Mouse (Mus musculus) kidney, embryonic 16.5 days (tissue): Measurements from ENCODE around the gene Rock2. TPM values are rescaled to one million over a fixed set of nuclear protein-coding genes. Genes with fewer than 3 reads are reported as not detected.

Experiments used
- ATAC-seq: fragments of 200-750 bp; cut with Nextera tagmentation; 2 replicates; pipeline ENCODE4 v1.8.0; 2017; ENCODE audit warnings: moderate TSS enrichment; ENCODE audit not compliant: low FRiP score, low TSS enrichment
- H3K27ac ChIP-seq: fragments of 300-500 bp; sonication (generic); 2 replicates; pipeline ENCODE4 v1.5.1; 2014; ENCODE audit warnings: low read length
- H3K27me3 ChIP-seq: fragments of 300-500 bp; sonication (generic); 2 replicates; pipeline ENCODE4 v1.6.1; 2014; ENCODE audit warnings: low read length, control low read depth, mixed read lengths; ENCODE audit not compliant: insufficient read depth
- H3K36me3 ChIP-seq: fragments of 300-500 bp; sonication (generic); 2 replicates; pipeline ENCODE4 v1.6.1; 2014; ENCODE audit warnings: low read length, control low read depth, mixed read lengths; ENCODE audit not compliant: insufficient read depth
- H3K4me1 ChIP-seq: fragments of 300-500 bp; sonication (generic); 2 replicates; pipeline ENCODE4 v1.6.1; 2014; ENCODE audit warnings: low read length, control low read depth, mixed read lengths; ENCODE audit not compliant: insufficient read depth
- H3K4me2 ChIP-seq: fragments of 300-500 bp; sonication (generic); replicated peaks from 2 replicates; pipeline ENCODE4 v1.6.1; 2014; ENCODE audit warnings: low read depth, low read length
- H3K4me3 ChIP-seq: fragments of 300-500 bp; sonication (generic); 2 replicates; pipeline ENCODE4 v1.5.1; 2014; ENCODE audit warnings: mild to moderate bottlenecking, low read length
- H3K9ac ChIP-seq: fragments of 300-500 bp; sonication (generic); replicated peaks from 2 replicates; pipeline ENCODE4 v1.6.1; 2014; ENCODE audit warnings: low read length
- H3K9me3 ChIP-seq: fragments of 300-500 bp; sonication (generic); 2 replicates; pipeline ENCODE4 v1.6.1; 2016; ENCODE audit warnings: low read length, control low read depth
- WGBS: fragments of 180-500 bp; shearing (Covaris S2); extraction: QIAGEN DNeasy Blood & Tissue Kit; methylation state at CpG from one replicate; pipeline ENCODE4 v1.1.7; 2014; 5-methylcytosine and 5-hydroxymethylcytosine counted together
- polyA plus RNA-seq: library from polyadenylated mRNA; unstranded; fragments of >200 nt; fragmentation: Nextera tagmentation; extraction: Ambion mirVana; gene quantifications from 2 replicates; pipeline ENCODE4 v1.2.1, GENCODE M21; 2015

Rock2 gene
- polyA plus RNA-seq, 1 experiment from 2014 or later, result 10.6 TPM

- Histone ChIP-seq H3K9me3 (no peaks in the 10 kb centered on the region), H3K27me3 (no peaks in the 10 kb centered on the region), H3K27ac (no peak overlapping the region), H3K9ac (no peak overlapping the region), H3K36me3 (no peaks in the 10 kb centered on the region), H3K4me3 (no peak overlapping the region), H3K4me1 (no peaks in the 10 kb centered on the region), H3K4me2 (no peak overlapping the region)
- no peak for ATAC-seq
- WGBS, result 89% methylated on average over 3 of the region's 3 CpGs
Observed at GRCm38 (mm10) chr12:16912600-16912999, 17.9 kb downstream of the Rock2 start.

- no peaks in the 10 kb centered on the region for H3K4me1 ChIP-seq
- H3K4me2 ChIP-seq, result no peak overlapping the region
- no peaks in the 10 kb centered on the region for H3K9me3 ChIP-seq
- H3K36me3 ChIP-seq, result no peaks in the 10 kb centered on the region
- H3K27ac ChIP-seq, result no peak overlapping the region
- ATAC-seq, result no peak
- H3K27me3 ChIP-seq, result no peaks in the 10 kb centered on the region
- no peak overlapping the region for H3K4me3 ChIP-seq
- no peak overlapping the region for H3K9ac ChIP-seq
Observed at GRCm38 (mm10) chr12:16920186-16920860, 25.6 kb downstream of the Rock2 start.

- 84% methylated on average over 2 of the region's 2 CpGs for WGBS
- no peaks in the 10 kb centered on the region for H3K9me3 ChIP-seq
- H3K36me3 ChIP-seq, result peaks cover 10% of the 10 kb centered on the region; the same call in 1 of the 2 replicates
- no peaks in the 10 kb centered on the region for H3K27me3 ChIP-seq
- no peak overlapping the region for H3K4me3 ChIP-seq
- no peak overlapping the region for H3K4me2 ChIP-seq
- H3K4me1 ChIP-seq, result no peaks in the 10 kb centered on the region
- H3K9ac ChIP-seq, result no peak overlapping the region
- ATAC-seq, result no peak
- H3K27ac ChIP-seq, result no peak overlapping the region
Observed at GRCm38 (mm10) chr12:16927889-16928288, 33.2 kb downstream of the Rock2 start.

GRCm38 (mm10) chr12:16934423-16934822 lies 39.7 kb downstream of the Rock2 start:
- WGBS, result 58% methylated on average over 1 of the region's 1 CpGs
- H3K27ac ChIP-seq, result no peak overlapping the region

GRCm38 (mm10) chr12:16941976-16942375 lies 47.3 kb downstream of the Rock2 start:
- H3K4me3 ChIP-seq, result no peak overlapping the region
- no peak overlapping the region for H3K4me2 ChIP-seq
- peaks cover 8% of the 10 kb centered on the region for H3K36me3 ChIP-seq
- no peak for ATAC-seq
- H3K9me3 ChIP-seq, result no peaks in the 10 kb centered on the region
- no peaks in the 10 kb centered on the region for H3K4me1 ChIP-seq
- H3K9ac ChIP-seq, result no peak overlapping the region
- H3K27me3 ChIP-seq, result no peaks in the 10 kb centered on the region
- H3K27ac ChIP-seq, result no peak overlapping the region
- 95% methylated on average over 3 of the region's 3 CpGs for WGBS

More at GRCm38 (mm10) chr12:16934423-16934822, 39.7 kb downstream of the Rock2 start:
- H3K27me3 ChIP-seq, result no peaks in the 10 kb centered on the region
- no peak for ATAC-seq
- no peak overlapping the region for H3K4me2 ChIP-seq
- H3K4me1 ChIP-seq, result no peaks in the 10 kb centered on the region
- peaks cover 7% of the 10 kb centered on the region; the same call in 1 of the 2 replicates for H3K36me3 ChIP-seq
- H3K4me3 ChIP-seq, result no peak overlapping the region
- no peaks in the 10 kb centered on the region for H3K9me3 ChIP-seq
- no peak overlapping the region for H3K9ac ChIP-seq

DNA sequence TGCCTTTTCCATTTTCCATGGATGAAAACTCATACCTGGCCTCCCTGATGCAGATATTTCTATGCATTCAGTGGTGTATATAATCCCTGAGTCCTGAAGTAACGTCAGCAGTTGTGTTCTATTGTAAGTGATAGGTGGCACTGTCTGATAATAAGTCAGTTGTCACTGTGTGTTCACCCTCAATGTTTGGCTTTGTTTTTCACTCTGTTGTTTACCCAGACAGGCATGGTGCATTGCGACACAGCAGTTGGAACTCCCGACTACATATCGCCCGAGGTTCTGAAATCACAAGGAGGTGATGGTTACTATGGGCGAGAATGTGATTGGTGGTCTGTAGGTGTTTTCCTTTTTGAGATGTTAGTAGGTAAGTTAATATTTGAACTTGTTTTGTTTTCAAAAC lies 53.5 kb downstream of the Rock2 start:
- ATAC-seq, result no peak
- no peak overlapping the region for H3K27ac ChIP-seq
- no peaks in the 10 kb centered on the region for H3K9me3 ChIP-seq
- H3K36me3 ChIP-seq, result peaks cover 5% of the 10 kb centered on the region; the same call in 1 of the 2 replicates
- 94% methylated on average over 6 of the region's 6 CpGs for WGBS
- H3K4me2 ChIP-seq, result no peak overlapping the region
- no peak overlapping the region for H3K4me3 ChIP-seq
- no peaks in the 10 kb centered on the region for H3K27me3 ChIP-seq
- H3K4me1 ChIP-seq, result no peaks in the 10 kb centered on the region
- no peak overlapping the region for H3K9ac ChIP-seq

DNA sequence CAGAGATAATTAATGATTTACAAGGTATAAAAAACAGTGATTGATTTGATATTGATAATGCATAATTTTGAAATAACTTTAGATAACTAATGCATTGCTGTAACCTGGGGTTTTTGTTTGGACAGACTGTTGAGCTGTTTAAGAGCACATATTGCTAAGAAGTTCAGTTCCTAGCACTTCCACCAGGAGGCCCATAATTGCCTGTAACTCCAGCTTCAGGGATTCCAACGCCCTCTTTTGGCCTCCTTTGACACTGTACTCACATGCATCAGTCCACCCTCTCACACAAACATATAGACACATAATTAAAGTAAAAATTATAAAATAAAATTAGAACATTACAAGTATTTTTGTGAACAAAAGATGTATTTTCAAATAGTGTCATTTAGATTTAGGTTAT lies 64.2 kb downstream of the Rock2 start:
- no peaks in the 10 kb centered on the region for H3K27me3 ChIP-seq
- ATAC-seq, result no peak
- no peak overlapping the region for H3K27ac ChIP-seq
- H3K4me3 ChIP-seq, result no peak overlapping the region
- whole genome bisulfite sequencing, result 66% methylated on average over 1 of the region's 1 CpGs
- H3K4me2 ChIP-seq, result no peak overlapping the region
- H3K4me1 ChIP-seq, result no peaks in the 10 kb centered on the region
- H3K9me3 ChIP-seq, result no peaks in the 10 kb centered on the region
- H3K9ac ChIP-seq, result no peak overlapping the region
- peaks cover 45% of the 10 kb centered on the region for H3K36me3 ChIP-seq

GRCm38 (mm10) chr12:16963354-16963753 lies 68.7 kb downstream of the Rock2 start:
- Histone ChIP-seq H3K9me3 (no peaks in the 10 kb centered on the region), H3K4me1 (no peaks in the 10 kb centered on the region), H3K36me3 (peaks cover 40% of the 10 kb centered on the region), H3K27me3 (no peaks in the 10 kb centered on the region), H3K4me2 (no peak overlapping the region), H3K27ac (no peak overlapping the region), H3K9ac (no peak overlapping the region), H3K4me3 (no peak overlapping the region)
- no peak for ATAC-seq
- 80% methylated on average over 2 of the region's 2 CpGs for WGBS

GRCm38 (mm10) chr12:16966811-16967210 lies 72.1 kb downstream of the Rock2 start:
- H3K4me2 ChIP-seq, result no peak overlapping the region
- 98% methylated on average over 2 of the region's 2 CpGs for WGBS
- no peak overlapping the region for H3K4me3 ChIP-seq
- H3K36me3 ChIP-seq, result peaks cover 30% of the 10 kb centered on the region
- H3K9me3 ChIP-seq, result no peaks in the 10 kb centered on the region
- no peaks in the 10 kb centered on the region for H3K4me1 ChIP-seq
- ATAC-seq, result no peak
- no peak overlapping the region for H3K27ac ChIP-seq
- H3K27me3 ChIP-seq, result no peaks in the 10 kb centered on the region
- no peak overlapping the region for H3K9ac ChIP-seq

DNA sequence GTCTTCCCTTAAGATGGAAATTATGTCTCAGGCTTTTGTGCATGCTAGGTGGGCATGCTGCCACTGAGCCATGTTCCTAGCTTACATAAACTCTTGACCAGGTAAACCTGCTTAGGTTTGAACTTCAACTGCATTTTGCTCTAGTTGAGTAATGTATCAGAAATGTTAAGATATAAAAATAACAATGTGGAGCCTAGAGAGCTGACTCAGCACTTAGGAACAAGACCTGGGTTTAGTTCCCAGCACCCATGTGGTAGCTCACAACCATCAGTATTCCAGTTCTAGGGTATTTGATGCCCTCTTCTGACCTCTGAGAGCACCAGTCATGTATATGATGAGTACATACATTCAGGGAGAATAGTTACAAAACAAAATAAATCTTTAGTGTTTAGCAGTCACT lies 82.4 kb downstream of the Rock2 start:
- H3K36me3 ChIP-seq, result peaks cover 61% of the 10 kb centered on the region
- no peaks in the 10 kb centered on the region for H3K4me1 ChIP-seq
- H3K4me2 ChIP-seq, result no peak overlapping the region
- no peak overlapping the region for H3K9ac ChIP-seq
- no peak overlapping the region for H3K4me3 ChIP-seq
- H3K9me3 ChIP-seq, result no peaks in the 10 kb centered on the region
- no peaks in the 10 kb centered on the region for H3K27me3 ChIP-seq
- no peak overlapping the region for H3K27ac ChIP-seq
- ATAC-seq, result no peak
